Mouse (Mus musculus) lung, postnatal 0 days (tissue): Measurements from ENCODE around the gene Hoxb6. TPM values are rescaled to one million over a fixed set of nuclear protein-coding genes. Genes with fewer than 3 reads are reported as not detected.

Source experiments
- ATAC-seq: fragments of 200-750 bp; cut with Nextera tagmentation; 2 replicates; pipeline ENCODE4 v1.8.0; 2017; ENCODE audit warnings: moderate library complexity
- DNase-seq: peaks from one replicate; pipeline ENCODE4 v3.0.0-alpha.2; 2016; ENCODE audit warnings: low spot score
- H3K27ac ChIP-seq: fragments of 300-500 bp; sonication (generic); 2 replicates; pipeline ENCODE4 v1.5.1; 2014; ENCODE audit warnings: antibody characterized with exemption, mild to moderate bottlenecking, low read length, mixed read lengths
- H3K27me3 ChIP-seq: fragments of 300-500 bp; sonication (generic); replicated peaks from 2 replicates; pipeline ENCODE4 v1.6.1; 2014; ENCODE audit warnings: low read length, mixed read lengths; ENCODE audit not compliant: insufficient read depth
- H3K36me3 ChIP-seq: fragments of 300-500 bp; sonication (generic); 2 replicates; pipeline ENCODE4 v1.6.1; 2014; ENCODE audit warnings: low read length, mixed read lengths; ENCODE audit not compliant: insufficient read depth
- H3K4me1 ChIP-seq: fragments of 300-500 bp; sonication (generic); 2 replicates; pipeline ENCODE4 v1.6.1; 2014; ENCODE audit warnings: antibody characterized with exemption, low read depth, low read length, mixed read lengths; ENCODE audit not compliant: insufficient read depth
- H3K4me2 ChIP-seq: fragments of 300-500 bp; sonication (generic); replicated peaks from 2 replicates; pipeline ENCODE4 v1.6.1; 2014; ENCODE audit warnings: low read depth, mild to moderate bottlenecking, low read length, moderate library complexity, mixed read lengths
- H3K4me3 ChIP-seq: fragments of 300-500 bp; sonication (generic); 2 replicates; pipeline ENCODE4 v1.5.1; 2014; ENCODE audit warnings: low read depth, low read length
- H3K9ac ChIP-seq: fragments of 300-500 bp; sonication (generic); replicated peaks from 2 replicates; pipeline ENCODE4 v1.6.1; 2014; ENCODE audit warnings: low read depth, mild to moderate bottlenecking
- H3K9me3 ChIP-seq: fragments of 300-500 bp; sonication (generic); 2 replicates; pipeline ENCODE4 v1.6.1; 2016; ENCODE audit warnings: low read length, mixed read lengths
- CTCF ChIP-seq: IDR thresholded peaks from 2 replicates; pipeline ENCODE4 v1.5.1; 2016; ENCODE audit warnings: antibody characterized with exemption, mild to moderate bottlenecking
- EP300 ChIP-seq: IDR thresholded peaks from 2 replicates; pipeline ENCODE4 v1.6.1; 2016; ENCODE audit warnings: antibody characterized with exemption, mild to moderate bottlenecking, control low read depth
- WGBS: fragments of 180-500 bp; shearing (Covaris S2); extraction: QIAGEN DNeasy Blood & Tissue Kit; methylation state at CpG from one replicate; pipeline ENCODE4 v1.1.7; 2014; 5-methylcytosine and 5-hydroxymethylcytosine counted together
- polyA plus RNA-seq: library from polyadenylated mRNA; unstranded; fragments of >200 nt; fragmentation: Nextera tagmentation; extraction: Ambion mirVana; gene quantifications from 2 replicates; pipeline ENCODE4 v1.2.1, GENCODE M21; 2015

Hoxb6 gene
- polyA plus RNA-seq, 1 experiment from 2014 or later: 7.4 TPM

DNA sequence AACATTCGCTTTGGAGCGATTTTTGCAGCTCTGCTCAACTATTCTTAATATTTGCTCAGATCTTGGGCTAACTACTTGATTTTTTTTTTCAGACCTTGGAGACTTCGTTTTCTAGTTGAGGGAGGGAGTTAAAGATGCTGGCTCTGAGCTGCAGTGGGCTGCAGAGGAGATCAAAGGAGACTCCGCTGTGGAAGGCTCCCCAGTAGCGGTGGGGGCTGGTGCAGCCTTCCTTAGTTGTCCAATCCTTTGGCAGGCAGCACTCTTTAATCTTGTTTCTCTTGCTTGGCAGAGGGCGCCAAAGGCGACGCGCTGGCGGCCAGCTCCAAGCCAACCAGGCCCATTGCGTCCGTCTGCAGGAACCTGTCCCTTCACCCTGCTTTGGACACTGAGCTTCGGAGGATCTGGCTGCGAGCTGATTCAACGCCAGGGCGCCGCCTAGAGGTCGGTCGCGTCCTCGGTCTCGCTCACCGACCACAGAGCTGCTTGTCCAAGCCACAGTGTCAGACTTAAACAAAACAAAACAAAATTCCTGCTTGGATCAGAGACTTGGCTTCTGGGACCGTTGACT is 30.9 kb upstream of the Hoxb6 start:
- ATAC-seq: peak; percentile 65
- Histone ChIP-seq H3K9ac (no peak overlapping the region), H3K27me3 (peaks cover 76% of the 10 kb centered on the region), H3K9me3 (no peaks in the 10 kb centered on the region), H3K4me2 (no peak overlapping the region), H3K27ac (no peak overlapping the region), H3K4me3 (no peak overlapping the region), H3K4me1 (no peaks in the 10 kb centered on the region), H3K36me3 (no peaks in the 10 kb centered on the region)
- WGBS: 2% methylated on average over 24 of the region's 24 CpGs
- peak; percentile 85 for DNase-seq
- TF ChIP-seq EP300 (no peak), CTCF (peak; percentile 90)

DNA sequence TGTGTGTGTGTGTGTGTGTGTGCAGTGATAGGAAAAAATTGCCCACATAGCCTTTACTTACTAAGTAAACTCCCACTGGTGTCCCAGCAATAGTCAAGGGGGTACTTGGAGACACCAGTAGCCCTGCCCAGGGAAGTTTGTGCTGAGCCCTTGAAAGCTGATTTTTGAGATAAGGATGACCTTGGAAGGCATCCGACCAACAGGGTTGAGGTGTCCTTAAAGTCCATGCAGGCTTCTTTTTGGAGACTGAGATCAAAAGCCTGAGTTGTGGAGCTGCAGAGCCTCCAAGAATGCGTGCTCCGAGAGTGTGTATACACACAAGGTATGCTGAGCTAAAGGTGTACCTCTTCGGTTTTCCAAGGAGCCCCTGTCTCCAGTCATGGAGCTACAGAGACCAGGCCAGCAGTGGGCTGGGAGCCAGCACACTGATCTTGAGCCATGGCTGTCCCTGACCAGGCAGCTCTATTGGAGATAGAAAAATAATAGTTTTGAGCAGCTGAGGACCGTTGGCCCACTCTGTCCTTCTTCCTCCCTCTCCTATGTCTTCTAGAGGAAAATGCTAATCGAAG is 29.9 kb upstream of the Hoxb6 start:
- Histone ChIP-seq H3K4me1 (no peaks in the 10 kb centered on the region), H3K4me3 (no peak overlapping the region), H3K36me3 (no peaks in the 10 kb centered on the region), H3K9ac (no peak overlapping the region), H3K9me3 (no peaks in the 10 kb centered on the region), H3K4me2 (no peak overlapping the region), H3K27me3 (peaks cover 77% of the 10 kb centered on the region), H3K27ac (no peak overlapping the region)
- no peak for DNase-seq
- WGBS: 10% methylated on average over 6 of the region's 6 CpGs
- ATAC-seq: no peak
- no peak for TF ChIP-seq CTCF
- TF ChIP-seq EP300: no peak

DNA sequence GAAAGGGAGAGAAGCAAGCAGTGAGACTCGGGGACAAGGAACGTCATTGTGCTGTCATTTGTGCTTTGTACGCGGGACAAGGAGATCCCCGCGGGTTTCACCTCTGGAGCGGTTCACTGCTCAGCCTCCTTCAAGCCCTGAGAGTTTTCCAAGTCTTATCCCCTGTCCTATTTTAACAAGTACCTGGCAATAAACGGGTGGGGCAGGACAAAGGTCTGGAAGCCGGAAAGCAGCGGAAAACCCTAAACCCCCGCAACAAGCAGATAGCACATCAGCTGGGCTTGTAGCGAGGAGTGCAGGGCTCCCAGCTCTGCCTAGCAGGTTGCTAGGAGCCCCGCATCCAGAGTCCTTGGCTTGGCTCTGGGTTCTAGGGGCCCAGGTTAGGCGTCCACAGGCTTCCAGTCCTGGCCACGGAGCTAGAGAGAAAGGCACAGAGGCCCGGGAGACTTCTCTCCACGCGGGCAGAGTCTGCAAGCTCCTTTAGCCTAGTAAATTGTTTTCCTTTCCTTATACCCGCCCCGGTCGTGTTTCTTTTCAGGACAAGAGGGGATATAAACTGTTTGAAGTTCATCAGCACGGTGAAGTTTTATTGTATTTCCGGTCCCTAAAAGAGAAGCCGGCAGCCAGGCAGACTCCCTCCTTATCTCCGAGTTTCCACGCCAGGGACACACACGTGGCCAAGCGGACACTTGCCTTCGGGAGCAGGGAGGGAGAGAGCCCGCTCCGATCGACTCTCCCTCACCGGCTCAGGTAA is 28.5 kb upstream of the Hoxb6 start:
- H3K4me2 ChIP-seq: no peak overlapping the region
- WGBS: 4% methylated on average over 33 of the region's 33 CpGs
- TF ChIP-seq CTCF: no peak
- no peak for TF ChIP-seq EP300
- no peak overlapping the region for H3K9ac ChIP-seq
- no peak overlapping the region for H3K27ac ChIP-seq
- no peak overlapping the region for H3K4me3 ChIP-seq
- ATAC-seq: no peak
- H3K36me3 ChIP-seq: no peaks in the 10 kb centered on the region
- peaks cover 82% of the 10 kb centered on the region for H3K27me3 ChIP-seq
- H3K4me1 ChIP-seq: no peaks in the 10 kb centered on the region
- DNase-seq: no peak
- no peaks in the 10 kb centered on the region for H3K9me3 ChIP-seq

DNA sequence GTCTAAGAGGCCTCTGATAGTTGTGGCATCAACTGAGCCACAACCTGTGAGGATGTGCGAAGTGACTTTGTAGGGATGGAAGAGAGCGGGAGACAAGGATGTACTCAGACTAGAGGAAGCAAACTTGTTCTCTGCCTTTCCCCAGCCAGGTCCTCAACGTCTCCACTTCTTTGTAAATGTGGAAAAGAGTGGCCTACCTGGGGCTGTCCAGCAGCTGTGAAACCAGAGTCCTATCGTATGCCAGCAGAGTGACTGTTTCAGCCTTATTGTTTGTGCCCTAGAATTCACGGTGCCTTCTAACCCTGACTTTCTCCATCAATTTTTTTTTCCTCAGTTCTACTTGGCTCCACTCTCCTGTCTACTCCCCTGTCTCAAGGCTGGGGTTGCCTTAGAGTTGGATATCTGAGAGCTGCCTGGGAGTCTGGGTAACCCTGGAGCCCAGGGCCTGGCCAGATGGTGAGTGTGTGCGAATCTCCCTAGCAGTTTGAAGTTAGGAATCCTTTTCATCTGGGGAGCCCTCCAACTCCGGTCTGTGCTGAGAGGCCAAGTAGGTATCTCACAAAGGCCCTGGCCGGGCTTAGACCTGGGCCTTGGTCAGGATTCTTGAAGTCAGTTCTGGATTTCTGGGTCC is 27.8 kb upstream of the Hoxb6 start:
- 25% methylated on average over 8 of the region's 8 CpGs for WGBS
- no peak for DNase-seq

DNA sequence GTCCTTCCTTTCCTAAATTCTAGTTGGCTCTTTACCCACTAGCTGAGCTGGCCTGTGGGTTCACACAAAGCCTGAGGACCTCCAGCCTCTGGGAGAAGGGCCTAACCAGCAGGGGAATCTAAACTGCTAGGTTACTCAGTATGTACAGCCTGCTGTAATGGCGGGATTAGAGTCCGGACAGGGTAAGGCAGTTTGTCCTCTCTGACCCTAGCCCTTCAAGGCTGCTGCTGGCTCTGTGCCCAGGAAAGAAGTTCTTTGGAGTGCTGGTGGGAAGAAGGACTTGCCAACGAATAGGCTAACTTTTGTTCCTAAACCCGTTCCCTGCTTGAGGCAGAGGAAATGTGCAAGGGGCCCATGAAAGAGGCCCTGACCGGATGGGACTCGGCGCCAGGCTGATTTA is 26.3 kb upstream of the Hoxb6 start:
- 9% methylated on average over 7 of the region's 7 CpGs for WGBS
- Histone ChIP-seq H3K4me1 (0 out of 2 replicates have a peak, but pooled peaks cover 3% of the 10 kb centered on the region), H3K27ac (no peak overlapping the region), H3K27me3 (peaks cover 91% of the 10 kb centered on the region), H3K4me3 (no peak overlapping the region), H3K9me3 (no peaks in the 10 kb centered on the region), H3K9ac (no peak overlapping the region), H3K36me3 (no peaks in the 10 kb centered on the region), H3K4me2 (no peak overlapping the region)
- no peak for ATAC-seq
- no peak for DNase-seq
- TF ChIP-seq EP300 (no peak), CTCF (no peak)

More for the DNA sequence above, 27.8 kb upstream of the Hoxb6 start:
- Histone ChIP-seq H3K27me3 (peaks cover 85% of the 10 kb centered on the region), H3K4me2 (no peak overlapping the region), H3K27ac (no peak overlapping the region), H3K4me1 (no peaks in the 10 kb centered on the region), H3K4me3 (no peak overlapping the region), H3K9me3 (no peaks in the 10 kb centered on the region), H3K9ac (no peak overlapping the region), H3K36me3 (no peaks in the 10 kb centered on the region)
- ATAC-seq: no peak
- TF ChIP-seq EP300 (no peak), CTCF (no peak)
